Mouse (Mus musculus) heart, postnatal 14 days (tissue): ENCODE measurements around the gene Olfr820. TPM values are rescaled to one million over a fixed set of nuclear protein-coding genes. Genes with fewer than 3 reads are reported as not detected.
"Not testable (repeated sequence)": the region's sequence is repeated elsewhere in the genome, so short reads cannot be mapped to it uniquely, and the experiment has no call there.

Experiments used
- DNase-seq, 2 experiments: peaks; one replicate each; pipeline ENCODE4 v3.0.0; 2021 to 2022
- intact Hi-C: fragments of 180-260 bp; cut with DNase I; formaldehyde crosslinking; loops from one replicate; pipeline ENCODE4 v1.15.1; 2025
- long read RNA-seq, 2 experiments: library from polyadenylated mRNA; stranded (forward); transcript quantifications; one replicate each; pipeline ENCODE4 v2.0.0; 2021
- total RNA-seq, 2 experiments: library from RNA; stranded (reverse); gene quantifications; 2 replicates each; pipeline ENCODE4 v1.2.3; 2021

Olfr820 gene
- not detected for total RNA-seq
- long read RNA-seq, experiment 1, result 0 reads
- long read RNA-seq, experiment 2, result 0 reads

DNA sequence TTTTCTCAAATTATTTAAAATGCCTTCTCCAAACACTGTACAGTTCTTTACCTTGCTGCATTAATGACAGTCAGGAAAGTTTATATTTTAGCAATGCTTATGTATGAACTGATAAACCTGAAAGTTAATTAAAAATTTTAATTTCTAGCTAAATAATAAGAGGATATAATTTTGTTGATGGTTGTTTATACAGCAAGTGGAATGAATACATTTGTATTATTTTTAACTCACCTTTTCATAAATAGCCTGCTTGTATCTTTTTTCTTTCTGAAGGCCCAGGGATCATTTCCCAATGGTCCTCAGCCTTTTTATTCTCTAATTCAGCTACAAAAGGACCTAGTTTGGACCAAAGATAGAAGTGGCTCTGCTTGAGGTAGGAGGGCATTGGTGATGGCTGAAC lies at the start of gene Olfr820:
Gene Olfr820, plus strand, starts transcription at position 301 of the 400 bp plus-strand sequence.
- intact Hi-C loops, result no loop called here
- DNase-seq, result no peak

DNA sequence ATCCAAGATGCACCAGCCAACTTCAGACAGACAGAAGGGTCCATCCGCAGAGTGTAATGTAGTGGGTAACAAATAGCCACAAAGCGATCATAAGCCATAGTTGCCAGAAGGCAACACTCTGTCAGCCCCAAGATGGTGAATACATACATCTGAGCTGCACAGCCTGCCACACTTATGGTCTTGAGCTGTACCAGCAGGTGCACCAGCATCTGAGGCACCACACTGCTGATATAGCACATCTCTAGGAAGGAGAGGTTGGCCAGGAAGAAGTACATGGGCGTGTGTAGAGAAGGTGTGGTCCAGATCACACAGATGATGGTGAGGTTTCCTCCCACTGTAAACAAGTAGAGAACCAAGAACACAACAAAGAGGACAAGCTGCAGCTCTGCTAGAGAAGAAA lies 46.2 kb upstream of the Olfr820 start:
- DNase-seq, intact Hi-C loops: not testable (repeated sequence)

DNA sequence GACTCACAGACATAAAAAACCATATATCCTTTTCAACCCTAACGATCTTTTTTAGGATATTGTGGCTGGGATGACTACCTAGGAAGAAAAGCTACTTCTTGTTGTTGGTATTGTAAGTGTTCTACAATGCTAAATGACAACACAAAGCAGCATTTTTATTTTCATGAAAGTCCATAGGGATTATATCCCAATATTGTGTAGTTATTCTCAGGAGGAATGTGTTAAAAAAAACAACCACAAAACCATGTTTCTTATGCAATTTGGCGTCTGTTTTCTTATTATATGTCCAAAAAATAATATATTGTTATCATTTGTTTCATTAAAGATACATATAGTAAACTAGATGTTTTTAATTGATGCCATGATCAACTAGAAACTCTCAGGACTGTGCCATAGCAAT lies 45.3 kb upstream of the Olfr820 start, which contains the start of gene Olfr819:
Gene Olfr819, minus strand, starts transcription at position 101 of the 400 bp plus-strand sequence.
- intact Hi-C loops, DNase-seq: not testable (repeated sequence)

DNA sequence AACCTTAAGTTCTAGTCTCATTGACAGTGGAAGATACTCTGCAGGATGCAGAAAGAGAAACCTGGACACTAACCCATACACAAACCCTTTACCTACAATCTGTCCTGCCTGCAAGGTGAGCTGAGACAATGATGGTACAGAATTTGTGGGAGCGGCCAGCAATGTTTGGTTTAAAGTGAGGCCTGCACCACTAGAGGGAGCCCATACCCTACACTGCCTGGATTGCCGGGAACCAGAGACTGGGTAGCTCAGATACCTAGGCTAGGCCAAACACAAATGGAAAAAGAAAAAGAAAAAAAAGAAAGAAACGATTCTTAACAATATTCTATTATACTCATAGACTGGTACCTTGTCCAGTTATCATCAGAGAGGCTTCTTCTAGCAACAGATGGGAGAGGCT lies 39.4 kb upstream of the Olfr820 start:
- intact Hi-C loops, result not testable (repeated sequence)

GRCm38 (mm10) chr10:129976040-129976439 lies 36.4 kb upstream of the Olfr820 start, which contains the start of gene Olfr247:
Gene Olfr247, minus strand, starts transcription at chr10:129976140.
- DNase-seq, intact Hi-C loops: not testable (repeated sequence)

More for the DNA sequence above, 39.4 kb upstream of the Olfr820 start:
- DNase-seq, result not testable (repeated sequence)

DNA sequence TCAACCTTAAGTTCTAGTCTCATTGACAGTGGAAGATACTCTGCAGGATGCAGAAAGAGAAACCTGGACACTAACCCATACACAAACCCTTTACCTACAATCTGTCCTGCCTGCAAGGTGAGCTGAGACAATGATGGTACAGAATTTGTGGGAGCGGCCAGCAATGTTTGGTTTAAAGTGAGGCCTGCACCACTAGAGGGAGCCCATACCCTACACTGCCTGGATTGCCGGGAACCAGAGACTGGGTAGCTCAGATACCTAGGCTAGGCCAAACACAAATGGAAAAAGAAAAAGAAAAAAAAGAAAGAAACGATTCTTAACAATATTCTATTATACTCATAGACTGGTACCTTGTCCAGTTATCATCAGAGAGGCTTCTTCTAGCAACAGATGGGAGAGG lies 30.6 kb upstream of the Olfr820 start:
- intact Hi-C loops, DNase-seq: not testable (repeated sequence)

- intact Hi-C loops, DNase-seq: not testable (repeated sequence)
Measured at GRCm38 (mm10) chr10:129984962-129985361, 27.5 kb upstream of the Olfr820 start, which contains the start of gene Gm10310. Gene Gm10310, minus strand, starts transcription at chr10:129985062.

DNA sequence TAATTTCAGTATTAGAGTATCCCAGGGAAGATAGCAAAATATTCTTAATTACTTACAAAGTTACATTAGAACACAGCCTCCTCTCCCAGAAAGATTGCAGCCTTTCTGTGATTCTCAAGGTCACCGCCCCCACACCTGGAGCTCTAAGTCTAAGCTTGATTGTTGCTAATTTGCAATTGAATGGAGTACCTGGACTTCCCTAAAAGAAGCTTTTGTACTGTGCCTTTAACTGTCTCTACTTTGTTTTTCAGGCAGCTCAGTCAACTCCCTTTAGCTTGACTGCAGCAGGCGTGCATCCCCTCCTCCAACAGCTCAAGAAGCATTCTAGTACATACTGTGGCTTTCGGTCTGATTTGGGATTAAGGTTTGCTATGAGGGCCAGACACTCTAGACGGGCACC lies 8.3 kb upstream of the Olfr820 start:
- intact Hi-C loops, DNase-seq: not testable (repeated sequence)

GRCm38 (mm10) chr10:130005366-130005765 lies 7.1 kb upstream of the Olfr820 start:
- intact Hi-C loops, result not testable (repeated sequence)

DNA sequence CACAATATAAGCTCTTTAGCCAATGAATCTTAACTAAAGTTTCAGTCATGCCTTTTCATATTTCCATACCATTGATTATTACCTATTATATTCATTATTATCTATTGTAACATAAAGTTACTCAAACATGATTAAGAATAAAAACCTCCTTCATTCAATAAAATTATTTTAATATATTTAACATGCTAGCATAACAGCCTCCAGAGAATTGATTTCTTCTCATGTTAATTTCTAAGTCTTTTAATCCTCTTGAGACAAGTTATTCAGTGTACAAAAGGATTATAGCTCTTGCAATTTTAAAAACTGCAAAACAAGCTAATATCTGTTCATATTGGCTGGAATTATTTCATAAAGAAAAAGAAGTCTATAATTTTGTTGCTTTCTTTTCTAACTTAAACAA lies 17.6 kb downstream of the Olfr820 start, which contains the start of gene Olfr821:
Gene Olfr821, plus strand, starts transcription at position 301 of the 400 bp plus-strand sequence.
- intact Hi-C loops, result no loop called here

More at GRCm38 (mm10) chr10:130005366-130005765, 7.1 kb upstream of the Olfr820 start:
- DNase-seq, result not testable (repeated sequence)

DNA sequence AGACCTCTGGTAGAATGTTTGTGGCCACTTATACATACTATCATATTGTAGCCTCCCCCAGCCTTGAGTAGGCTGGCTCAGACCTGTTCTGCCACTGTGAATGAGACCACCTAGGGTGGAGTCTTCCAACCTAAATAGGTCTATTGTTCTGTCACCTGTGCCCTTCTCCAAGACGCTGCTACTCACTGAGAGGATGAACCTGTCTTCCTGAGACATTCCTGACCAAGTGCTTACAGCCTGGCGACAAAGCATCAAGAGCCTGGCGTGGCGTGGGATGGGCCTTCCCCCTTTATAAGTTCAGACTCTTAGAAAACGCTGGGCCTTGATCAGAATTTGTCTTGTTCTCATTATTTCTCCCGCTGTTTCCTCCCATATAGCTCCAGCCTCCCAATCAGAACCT lies 24.7 kb downstream of the Olfr820 start:
- intact Hi-C loops, result no loop called here
- DNase-seq, result no peak

More for the DNA sequence above, 17.6 kb downstream of the Olfr820 start, which contains the start of gene Olfr821:
- no peak for DNase-seq

Other genes with a start within 250 kb of the Olfr820 start
- gene Olfr808, start 247.1 kb upstream of the Olfr820 start, total RNA-seq, result not detected
- gene Olfr809, start 238.0 kb upstream of the Olfr820 start, total RNA-seq, result not detected
- not detected for gene Olfr810, start 217.7 kb upstream of the Olfr820 start, total RNA-seq
- gene Olfr811, start 208.2 kb upstream of the Olfr820 start, total RNA-seq, result not detected
- gene Olfr812, start 166.5 kb upstream of the Olfr820 start, total RNA-seq, result not detected
- gene Olfr813, start 157.3 kb upstream of the Olfr820 start, total RNA-seq, result not detected
- gene Olfr814, start 132.8 kb upstream of the Olfr820 start, total RNA-seq, result not detected
- not detected for gene Olfr815, start 106.8 kb upstream of the Olfr820 start, total RNA-seq
- not detected for gene Olfr816, start 97.0 kb upstream of the Olfr820 start, total RNA-seq
- not detected for gene Olfr818, start 63.5 kb upstream of the Olfr820 start, total RNA-seq
- not detected for gene Olfr819, start 45.4 kb upstream of the Olfr820 start, total RNA-seq
- not detected for gene Olfr247, start 36.5 kb upstream of the Olfr820 start, total RNA-seq
- gene Gm10310, start 27.6 kb upstream of the Olfr820 start, total RNA-seq, result not detected
- gene Olfr821, start 17.7 kb downstream of the Olfr820 start, total RNA-seq, result not detected
- not detected for gene Olfr822, start 58.6 kb downstream of the Olfr820 start, total RNA-seq
- gene Olfr823, start 102.8 kb downstream of the Olfr820 start, total RNA-seq, result not detected
- not detected for gene Olfr824, start 117.4 kb downstream of the Olfr820 start, total RNA-seq
- gene Olfr825, start 154.1 kb downstream of the Olfr820 start, total RNA-seq, result not detected
- not detected for gene Olfr826, start 171.6 kb downstream of the Olfr820 start, total RNA-seq
- gene Olfr827, start 201.8 kb downstream of the Olfr820 start, total RNA-seq, result not detected